Mouse (Mus musculus): ENCODE data around the gene Zfp526.
A peak's percentile ranks its signal among the peaks of the same experiment; 100 is the strongest.
"Not testable (repeated sequence)": the region's sequence is repeated elsewhere in the genome, so short reads cannot be mapped to it uniquely, and the experiment has no call there.

Gene Zfp526

DNA sequence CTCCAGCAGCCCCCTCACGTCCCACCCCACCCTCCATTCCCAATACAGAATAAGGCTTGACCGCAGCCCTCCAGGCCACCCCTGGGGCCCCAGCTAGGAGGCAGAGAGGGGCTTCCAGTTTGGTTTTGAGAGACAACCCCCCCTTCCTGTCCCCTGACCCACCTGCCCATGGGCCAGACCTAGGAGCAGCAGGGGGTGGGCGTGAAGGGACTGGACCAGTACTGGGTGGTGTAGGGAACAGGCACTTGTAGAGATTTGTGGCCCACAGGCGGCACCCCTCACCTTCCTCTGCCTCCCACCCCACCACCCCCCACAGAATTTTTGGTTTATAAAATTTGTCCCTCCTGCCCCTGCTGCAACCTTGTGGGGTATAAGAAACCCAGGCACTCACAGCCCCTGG, 22.1 kb downstream of the Zfp526 start:
- DNase-seq, result no peak

GRCm38 (mm10) chr7:25244562-25245369, 23.5 kb downstream of the Zfp526 start:
- DNase-seq, result no peak

GRCm38 (mm10) chr7:25246079-25246758, 25.0 kb downstream of the Zfp526 start:
- DNase-seq, result peak; percentile 77

DNA sequence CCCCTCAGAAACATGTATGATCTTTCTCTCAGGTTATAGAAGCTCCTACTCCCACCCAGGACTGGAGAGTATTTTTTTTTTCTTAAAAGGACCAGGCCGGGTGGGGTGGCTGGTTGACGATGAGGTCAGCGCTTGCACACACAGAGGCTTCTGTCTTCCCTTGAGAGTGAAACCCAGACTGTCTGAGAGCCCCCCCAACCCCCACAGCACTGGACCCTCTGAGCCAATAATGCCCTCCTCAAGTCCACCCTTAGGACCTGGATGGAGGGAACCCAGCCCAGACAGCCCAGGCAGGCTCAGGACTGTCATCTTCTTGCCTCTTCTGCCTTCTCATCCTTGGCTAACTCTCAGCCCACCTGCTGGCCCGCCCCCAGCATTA, 25.5 kb downstream of the Zfp526 start:
- no peak for DNase-seq

DNA sequence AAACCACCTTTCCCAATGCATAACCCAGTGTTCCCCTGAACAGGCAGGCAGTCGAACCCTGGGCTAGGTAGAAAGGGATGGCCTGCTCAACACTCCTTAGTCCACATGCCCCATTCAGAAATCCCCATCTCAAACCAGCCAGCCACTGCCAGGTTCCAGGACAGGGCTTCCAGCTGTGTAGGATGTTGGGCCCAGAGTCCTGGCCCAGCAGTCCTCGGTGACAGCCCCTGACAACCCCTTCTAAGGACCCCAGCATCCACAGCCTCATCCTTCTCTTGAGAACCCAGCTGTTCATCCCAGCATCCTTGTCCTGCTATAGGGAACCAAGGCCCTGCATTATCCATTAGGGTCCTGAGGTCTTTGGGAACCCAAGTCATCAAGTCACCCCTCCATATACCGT, 26.3 kb downstream of the Zfp526 start:
- DNase-seq, result no peak

DNA sequence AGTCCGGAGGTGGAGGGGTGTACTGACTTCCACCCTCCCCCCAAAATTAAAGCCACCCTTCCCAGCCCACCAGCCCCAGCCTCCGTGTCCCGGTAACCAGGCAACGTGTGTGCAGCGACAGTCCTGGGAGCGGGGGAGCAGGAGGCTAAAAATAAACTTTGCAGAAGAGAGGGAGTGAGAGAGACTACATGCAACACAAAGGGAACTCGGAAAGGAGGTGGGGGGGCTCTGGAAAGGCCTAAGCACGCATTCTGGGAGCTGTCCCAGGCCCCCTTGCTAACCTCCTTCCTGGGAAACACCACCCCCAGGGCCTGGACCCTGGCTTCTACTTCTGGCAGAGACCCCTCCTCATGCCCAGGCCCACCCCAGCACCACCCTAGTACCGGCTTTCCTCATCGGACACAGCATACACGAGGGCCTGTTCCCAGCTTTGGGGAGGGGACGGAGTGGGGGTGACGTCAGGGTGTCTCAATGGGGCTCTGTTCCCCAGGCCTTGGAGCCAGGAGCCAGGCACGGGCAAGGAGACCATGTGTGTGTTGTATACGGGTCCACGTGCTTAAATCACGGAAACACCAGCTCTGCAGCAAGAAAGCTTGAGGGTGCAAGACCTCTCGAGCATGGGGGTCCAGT, 26.9 kb downstream of the Zfp526 start:
- DNase-seq, result peak; percentile 42

GRCm38 (mm10) chr7:25248846-25249313, 27.7 kb downstream of the Zfp526 start:
- no peak for DNase-seq

- DNase-seq, result peak; percentile 80
Measured at GRCm38 (mm10) chr7:25249314-25250140, 28.3 kb downstream of the Zfp526 start.

DNA sequence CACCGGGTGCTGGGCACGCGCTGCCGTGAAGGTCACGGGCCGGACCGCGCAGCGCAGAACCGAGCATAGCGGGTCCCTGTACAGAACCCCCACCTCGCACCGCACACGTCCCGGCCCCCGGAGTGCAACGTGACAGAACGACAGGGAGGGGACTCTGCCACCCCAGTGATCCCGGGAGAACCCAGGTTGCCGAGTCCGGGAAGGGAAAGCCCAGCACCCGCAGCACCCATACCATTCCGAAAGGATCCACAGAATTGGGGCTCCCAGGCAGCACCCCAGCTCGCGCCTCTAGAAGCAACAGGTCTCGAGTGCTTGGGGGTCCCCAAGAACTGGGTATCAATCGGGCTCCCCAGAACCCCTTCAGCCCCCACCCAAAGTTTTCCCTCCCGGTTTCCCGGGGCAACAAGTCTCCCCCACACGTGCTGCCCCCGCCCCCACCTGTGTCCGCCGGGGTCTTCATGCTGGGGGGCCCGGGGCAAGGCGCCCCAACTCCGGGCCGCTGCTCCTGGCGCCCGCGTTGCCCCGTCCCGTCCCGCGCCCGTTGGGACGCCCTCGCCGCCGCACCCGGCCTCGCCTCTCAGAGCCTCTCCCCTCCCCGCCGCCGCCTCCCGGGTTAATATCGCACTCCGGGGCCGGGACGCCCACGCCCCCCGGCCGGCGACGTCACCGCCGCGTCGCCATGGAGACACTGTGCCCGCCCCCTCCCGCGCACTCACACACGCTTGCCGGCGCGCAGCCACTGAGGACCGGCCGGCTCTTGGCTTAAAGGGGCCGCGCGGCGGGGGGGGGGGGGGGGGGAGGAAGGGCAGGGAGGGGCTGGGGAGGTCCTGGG, 29.1 kb downstream of the Zfp526 start, which contains the start of gene Erf:
Erf (minus strand) TSS at position 621 of the 832 bp plus-strand sequence.
- DNase-seq, result peak; percentile 97

DNA sequence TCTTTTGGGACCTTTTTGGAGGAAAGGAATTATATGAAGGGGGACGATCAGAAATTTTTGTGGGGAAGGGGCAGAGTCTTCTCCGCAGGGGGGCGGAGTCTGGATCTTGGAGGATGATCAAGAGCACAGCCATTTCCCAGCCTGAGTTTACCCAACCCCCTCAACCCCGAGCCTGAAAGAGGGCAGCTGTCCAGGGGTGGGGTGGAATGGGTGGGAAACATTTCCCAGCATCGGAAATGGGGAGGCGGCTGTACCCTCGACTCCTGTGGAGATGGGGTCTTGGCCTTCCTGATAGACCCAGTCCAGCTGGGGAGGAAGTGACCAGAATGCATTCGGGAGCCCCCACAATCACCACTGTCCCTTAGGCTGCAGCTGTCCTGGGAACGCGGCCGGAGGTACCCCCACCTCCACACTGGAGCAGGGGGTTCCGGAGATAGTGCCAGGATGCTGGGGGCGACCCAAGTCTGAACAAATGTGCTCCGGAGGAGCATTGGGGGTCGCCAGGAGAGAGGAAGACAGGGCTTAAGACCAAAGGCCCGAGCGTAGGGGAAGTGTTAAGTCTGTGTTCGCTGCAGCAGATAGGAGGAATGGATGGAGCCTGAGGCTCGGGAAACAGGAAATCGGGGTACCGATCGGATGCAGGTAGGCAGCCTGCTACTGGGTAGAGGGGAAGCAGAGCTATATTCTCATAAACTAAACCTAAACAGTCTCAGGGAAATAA, 30.0 kb downstream of the Zfp526 start:
- DNase-seq, result peak; percentile 77

DNA sequence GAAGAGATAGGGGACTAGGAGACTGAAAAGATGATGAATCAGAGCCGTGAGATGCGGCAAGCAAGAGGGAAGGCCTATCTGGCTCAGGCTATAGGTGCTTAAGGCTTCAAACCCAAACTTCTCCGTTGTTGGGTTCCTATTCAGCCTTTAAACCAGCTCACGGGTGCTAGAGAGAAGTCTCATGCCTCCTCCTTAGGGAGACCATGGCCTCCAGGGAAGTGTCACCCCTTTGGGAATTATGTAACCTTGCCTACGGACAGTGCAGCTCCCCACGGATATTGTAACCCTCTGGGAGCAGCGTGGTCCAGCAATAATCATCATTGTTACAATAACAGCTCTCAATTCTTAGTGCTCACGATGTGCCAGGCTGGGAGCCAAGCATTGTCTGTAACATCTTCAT, 30.6 kb downstream of the Zfp526 start:
- no peak for DNase-seq

GRCm38 (mm10) chr7:25261896-25262295, 40.7 kb downstream of the Zfp526 start:
- DNase-seq, result no peak

DNA sequence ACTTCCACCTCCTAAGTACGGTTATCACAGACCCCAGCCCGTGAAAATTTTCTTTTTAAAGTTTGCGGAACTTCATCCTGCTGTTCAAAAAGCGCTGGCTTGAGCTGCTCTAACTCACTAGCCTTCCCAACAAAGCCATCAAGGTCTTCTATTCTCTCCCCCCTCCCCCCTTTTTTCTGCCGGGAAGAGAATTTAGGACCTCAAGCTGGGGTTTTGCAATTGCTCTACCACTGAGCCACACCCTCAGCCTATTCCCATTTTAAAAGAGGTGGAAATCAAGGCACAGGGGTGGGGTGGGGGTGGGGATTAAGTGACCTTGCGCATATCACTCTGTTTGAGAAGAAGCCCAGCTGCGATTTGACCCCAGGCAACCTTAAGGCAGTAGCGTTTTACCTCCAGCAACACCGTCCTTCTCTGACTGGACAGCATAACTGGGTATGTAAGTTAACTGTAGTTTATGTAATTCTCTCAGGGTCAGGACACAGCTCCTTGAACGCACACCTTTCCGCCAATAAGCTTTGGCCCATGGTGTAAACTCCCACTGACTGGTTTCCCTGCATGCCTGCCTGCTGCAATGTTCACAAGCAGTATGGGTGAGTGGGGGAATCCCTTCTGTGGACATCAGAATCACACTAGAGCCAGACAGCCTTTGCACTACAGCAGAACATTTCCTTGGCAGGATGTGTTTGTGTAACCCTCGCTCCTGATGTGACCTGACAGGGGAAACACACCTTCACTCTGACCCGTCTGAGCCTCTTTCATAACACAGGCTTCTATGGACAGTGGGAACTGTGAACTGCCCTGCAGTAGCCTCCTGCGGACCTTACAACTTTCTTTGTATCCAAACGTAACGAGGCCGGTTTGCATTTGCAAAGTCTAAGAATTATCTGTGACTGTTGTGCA, 43.0 kb downstream of the Zfp526 start:
- no peak for DNase-seq

DNA sequence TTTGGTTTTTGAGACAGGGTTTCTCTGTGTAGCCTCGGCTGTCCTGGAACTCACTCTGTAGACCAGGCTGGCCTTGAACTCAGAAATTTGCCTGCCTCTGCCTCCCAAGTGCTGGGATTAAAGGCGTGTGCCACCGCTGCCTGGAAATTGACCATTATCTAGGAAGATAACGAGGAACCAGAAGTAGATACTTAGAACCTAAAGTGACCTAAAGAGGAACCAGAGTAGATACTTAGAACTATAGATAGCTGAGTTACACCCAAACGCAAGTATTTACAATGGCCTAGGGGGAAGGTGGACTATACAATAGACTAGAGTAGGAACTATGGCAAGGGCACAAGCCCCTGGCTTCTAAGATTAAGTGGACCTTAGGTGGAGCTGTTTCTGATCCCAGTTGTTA, 44.5 kb downstream of the Zfp526 start:
- DNase-seq, result not testable (repeated sequence)

GRCm38 (mm10) chr7:25266180-25266962, 45.1 kb downstream of the Zfp526 start:
- DNase-seq, result no peak

DNA sequence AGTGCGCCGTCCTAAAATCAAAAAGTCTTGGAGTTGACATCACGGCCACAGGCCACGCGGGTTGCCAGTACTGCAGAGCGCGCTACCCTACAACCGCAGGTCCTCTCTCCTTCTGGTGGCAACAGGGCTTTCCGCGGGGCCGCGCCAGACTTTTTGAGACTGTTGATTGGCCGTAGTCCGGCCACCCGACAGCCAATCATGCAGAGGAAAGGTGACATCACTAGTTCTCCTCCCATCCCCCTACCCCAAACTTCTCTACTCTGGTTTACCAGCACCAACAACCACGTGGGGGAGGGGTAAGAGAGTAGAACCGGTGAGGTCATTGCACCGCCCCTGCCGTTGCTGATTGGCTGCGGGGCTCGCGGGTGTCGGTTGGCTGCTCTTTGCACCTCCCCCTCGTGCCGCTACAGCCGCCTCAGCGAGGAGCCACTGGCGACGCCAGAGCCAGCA, 46.1 kb downstream of the Zfp526 start, which contains the start of gene Cic:
Cic (plus strand) TSS at position 404 of the 450 bp plus-strand sequence.
- peak; percentile 99 for DNase-seq

GRCm38 (mm10) chr7:25267751-25268463, 46.7 kb downstream of the Zfp526 start:
- DNase-seq, result peak; percentile 98

GRCm38 (mm10) chr7:25268588-25268987, 47.4 kb downstream of the Zfp526 start:
- DNase-seq, result no peak
